Mouse (Mus musculus) heart, embryonic 10.5 days (tissue): ENCODE data around the gene Gm12253. TPM values are rescaled to one million over a fixed set of nuclear protein-coding genes. Genes with fewer than 3 reads are reported as not detected.

Experiments
- DNase-seq: peaks from one replicate; pipeline ENCODE4 v3.0.0-alpha.2; 2017; ENCODE audit warnings: low spot score
- H3K27ac ChIP-seq: fragments of 300-500 bp; sonication (generic); 2 replicates; pipeline ENCODE4 v1.5.1; 2016; ENCODE audit warnings: mild to moderate bottlenecking
- H3K27me3 ChIP-seq: fragments of 300-500 bp; sonication (generic); 2 replicates; pipeline ENCODE4 v1.6.1; 2016; ENCODE audit warnings: mild to moderate bottlenecking; ENCODE audit not compliant: poor library complexity, insufficient read depth, severe bottlenecking
- H3K36me3 ChIP-seq: fragments of 300-500 bp; sonication (generic); 2 replicates; pipeline ENCODE4 v1.6.1; 2016; ENCODE audit warnings: mild to moderate bottlenecking, moderate library complexity
- H3K4me1 ChIP-seq: fragments of 300-500 bp; sonication (generic); 2 replicates; pipeline ENCODE4 v1.6.1; 2016; ENCODE audit warnings: mild to moderate bottlenecking
- H3K4me3 ChIP-seq: fragments of 300-500 bp; sonication (generic); 2 replicates; pipeline ENCODE4 v1.5.1; 2016; ENCODE audit warnings: mild to moderate bottlenecking, moderate library complexity
- H3K9me3 ChIP-seq: fragments of 300-500 bp; sonication (generic); 2 replicates; pipeline ENCODE4 v1.6.1; 2016; ENCODE audit warnings: mild to moderate bottlenecking, moderate library complexity
- WGBS: fragments of 180-500 bp; shearing (Covaris S2); methylation state at CpG from one replicate; pipeline ENCODE4 v1.1.7; 2016; 5-methylcytosine and 5-hydroxymethylcytosine counted together
- polyA plus RNA-seq: library from polyadenylated mRNA; unstranded; fragments of >200 nt; fragmentation: Nextera tagmentation; extraction: Ambion mirVana; gene quantifications from 2 replicates; pipeline ENCODE4 v1.2.1, GENCODE M21; 2016

The Gm12253 gene
- not detected in 2 replicates for polyA plus RNA-seq

DNA sequence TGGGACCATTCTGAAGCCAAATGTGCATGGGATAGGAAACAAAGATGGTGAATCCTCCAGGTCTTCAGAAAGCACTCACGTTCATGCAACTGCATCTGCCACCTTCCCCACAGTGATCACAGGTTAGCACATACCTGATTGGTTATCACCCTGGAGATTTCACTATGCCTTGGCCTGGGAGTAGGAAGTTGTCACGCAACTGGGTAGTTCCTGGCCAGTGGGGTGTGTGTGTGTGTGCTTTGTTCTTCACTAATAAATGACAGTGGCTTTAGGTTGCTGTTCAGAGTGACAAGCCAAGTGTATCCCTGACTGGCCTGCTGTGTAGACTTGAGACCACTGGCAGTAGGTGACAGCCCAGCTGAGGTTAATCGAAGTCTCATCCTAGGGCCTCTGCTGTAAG, at the start of gene Gm12253:
TSS of gene Gm12253 (plus strand) at position 301 of the 400 bp plus-strand sequence.
- WGBS, result 86% methylated on average over 3 of the region's 3 CpGs
- no peak for DNase-seq
- Histone ChIP-seq H3K9me3 (no peaks in the 10 kb centered on the region), H3K27ac (no peak within 1 kb of the TSS), H3K27me3 (no peaks in the 10 kb centered on the region), H3K4me1 (no peaks in the 10 kb centered on the region), H3K36me3 (no peaks in the 10 kb centered on the region), H3K4me3 (no peak within 1 kb of the TSS)

DNA sequence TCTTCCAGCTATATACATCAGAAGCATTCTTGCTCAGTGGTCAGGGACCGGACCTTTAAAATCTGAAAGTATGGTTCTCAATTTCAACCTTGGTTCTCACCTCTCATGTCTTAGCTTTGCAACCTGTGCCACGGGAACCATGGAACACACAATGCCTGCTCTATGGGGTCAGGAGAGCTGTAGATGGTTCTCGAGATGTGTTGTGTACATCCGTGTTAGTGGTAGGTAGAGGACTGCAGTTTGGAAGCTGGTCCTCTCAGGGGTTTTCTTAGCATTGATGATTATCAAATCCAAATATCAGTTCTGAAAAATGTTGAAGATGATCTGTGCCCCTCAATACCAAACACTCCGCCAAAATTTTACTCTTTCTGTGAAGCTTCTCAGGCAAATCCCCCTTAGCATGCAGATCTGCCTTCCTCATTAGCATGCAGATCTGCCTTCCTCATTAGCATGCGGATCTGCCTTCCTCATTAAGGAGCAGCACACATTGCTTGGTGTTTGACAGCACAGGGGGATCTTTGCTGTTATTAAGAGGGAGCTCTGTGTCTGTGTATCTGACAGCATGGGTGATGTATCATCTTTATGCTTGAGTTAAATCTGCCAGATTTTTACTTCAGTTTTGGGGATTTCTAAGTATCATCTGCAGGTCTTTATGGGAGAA, 32.2 kb upstream of the Gm12253 start:
- no peaks in the 10 kb centered on the region for H3K36me3 ChIP-seq
- no peaks in the 10 kb centered on the region for H3K9me3 ChIP-seq
- no peaks in the 10 kb centered on the region for H3K4me1 ChIP-seq
- H3K27me3 ChIP-seq, result no peaks in the 10 kb centered on the region
- H3K4me3 ChIP-seq, result no peak overlapping the region
- H3K27ac ChIP-seq, result no peak overlapping the region
- WGBS, result 54% methylated on average over 6 of the region's 6 CpGs
- no peak for DNase-seq

DNA sequence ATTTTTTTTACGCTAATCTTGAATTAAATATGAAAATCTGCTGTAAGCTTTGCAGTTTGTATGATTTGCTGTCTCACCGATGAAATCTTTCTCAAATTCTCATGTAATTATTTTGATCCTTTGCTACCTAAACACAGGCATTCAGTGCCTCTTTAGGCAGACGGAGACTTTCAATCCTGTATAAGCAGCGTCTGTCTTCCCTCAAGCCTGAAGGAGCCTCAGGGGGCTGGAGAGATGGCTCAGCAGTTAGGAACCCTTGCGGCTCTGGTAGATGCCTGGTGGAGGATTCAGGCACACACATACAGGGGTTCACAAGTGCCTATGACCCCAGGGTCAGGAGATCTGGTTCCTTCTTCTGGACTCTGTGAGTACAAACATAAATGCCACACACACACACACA, 31.7 kb upstream of the Gm12253 start:
- Histone ChIP-seq H3K36me3 (no peaks in the 10 kb centered on the region), H3K27me3 (no peaks in the 10 kb centered on the region), H3K9me3 (no peaks in the 10 kb centered on the region), H3K4me3 (no peak overlapping the region), H3K4me1 (no peaks in the 10 kb centered on the region), H3K27ac (no peak overlapping the region)
- no peak for DNase-seq
- WGBS, result 66% methylated on average over 5 of the region's 5 CpGs

DNA sequence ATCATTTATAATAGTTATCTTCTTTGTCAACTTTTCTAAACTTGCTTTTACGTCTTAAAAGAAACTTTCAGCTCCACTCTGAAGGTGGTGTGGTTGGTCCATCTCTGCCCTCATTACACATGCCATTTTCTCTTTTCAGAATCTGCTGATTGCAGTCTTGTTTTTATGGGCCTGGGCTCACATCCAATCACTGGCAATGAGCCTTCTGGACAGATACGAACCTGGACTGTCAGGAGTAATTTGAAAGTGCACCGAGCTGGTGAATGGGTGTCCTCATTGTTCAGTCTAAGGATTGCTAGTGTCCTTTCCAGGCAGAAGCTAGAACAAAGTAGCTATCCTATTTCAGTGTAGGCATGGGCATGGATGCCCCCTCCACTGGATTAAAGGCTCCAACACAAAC, 24.3 kb upstream of the Gm12253 start:
- H3K4me3 ChIP-seq, result no peak overlapping the region
- no peak overlapping the region for H3K27ac ChIP-seq
- H3K4me1 ChIP-seq, result no peaks in the 10 kb centered on the region
- DNase-seq, result no peak
- H3K27me3 ChIP-seq, result no peaks in the 10 kb centered on the region
- H3K36me3 ChIP-seq, result no peaks in the 10 kb centered on the region
- H3K9me3 ChIP-seq, result no peaks in the 10 kb centered on the region
- WGBS, result 77% methylated on average over 3 of the region's 3 CpGs

DNA sequence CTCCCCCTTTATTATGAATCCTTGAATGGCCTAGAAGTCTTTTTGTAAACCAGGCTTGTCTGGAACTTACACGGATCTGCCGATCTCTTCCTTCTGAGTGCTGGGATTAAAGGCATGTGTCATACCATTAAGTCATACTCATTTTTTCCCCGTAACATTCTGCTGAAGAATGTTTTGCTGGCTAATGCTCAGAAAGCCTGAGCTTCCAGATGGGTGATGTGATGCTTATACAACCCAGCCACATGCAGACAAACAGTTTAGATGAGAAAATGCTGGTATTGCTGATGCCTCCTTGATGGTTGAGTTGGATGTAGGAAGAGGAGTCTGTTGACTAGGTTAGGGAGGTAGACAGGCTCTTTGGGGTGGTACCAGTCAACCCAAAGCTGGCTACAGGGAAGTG, 14.0 kb upstream of the Gm12253 start:
- Histone ChIP-seq H3K9me3 (no peaks in the 10 kb centered on the region), H3K27me3 (no peaks in the 10 kb centered on the region), H3K4me1 (peaks cover 10% of the 10 kb centered on the region), H3K36me3 (no peaks in the 10 kb centered on the region), H3K27ac (no peak overlapping the region), H3K4me3 (no peak overlapping the region)
- DNase-seq, result no peak
- WGBS, result 70% methylated on average over 3 of the region's 3 CpGs

DNA sequence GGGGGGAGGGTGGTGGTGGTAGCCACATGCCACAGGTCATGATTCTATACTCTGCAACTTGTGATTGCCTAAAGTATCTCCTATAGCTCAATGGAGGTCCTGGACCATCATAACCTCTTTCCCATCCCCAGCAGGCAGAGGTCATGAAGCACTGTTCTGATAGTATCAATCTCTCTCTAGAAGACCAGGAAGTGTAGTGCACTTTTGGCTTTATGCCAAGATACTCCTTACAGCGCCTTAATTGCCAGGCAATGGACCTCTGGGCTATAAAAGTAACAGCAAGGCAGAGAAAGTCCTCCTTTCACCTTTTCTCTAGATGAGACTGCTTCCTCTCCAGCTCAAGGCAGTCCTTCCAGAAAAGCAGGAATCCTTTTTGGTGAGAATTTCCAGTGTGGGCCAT, 11.5 kb upstream of the Gm12253 start, which contains the start of gene 1810065E05Rik:
TSS of gene 1810065E05Rik (plus strand) at position 297 of the 400 bp plus-strand sequence.
- 76% methylated on average over 1 of the region's 1 CpGs for WGBS
- Histone ChIP-seq H3K27me3 (no peaks in the 10 kb centered on the region), H3K9me3 (no peaks in the 10 kb centered on the region), H3K27ac (no peak within 1 kb of the TSS), H3K4me1 (peaks cover 10% of the 10 kb centered on the region), H3K4me3 (no peak within 1 kb of the TSS), H3K36me3 (no peaks in the 10 kb centered on the region)
- DNase-seq, result no peak

DNA sequence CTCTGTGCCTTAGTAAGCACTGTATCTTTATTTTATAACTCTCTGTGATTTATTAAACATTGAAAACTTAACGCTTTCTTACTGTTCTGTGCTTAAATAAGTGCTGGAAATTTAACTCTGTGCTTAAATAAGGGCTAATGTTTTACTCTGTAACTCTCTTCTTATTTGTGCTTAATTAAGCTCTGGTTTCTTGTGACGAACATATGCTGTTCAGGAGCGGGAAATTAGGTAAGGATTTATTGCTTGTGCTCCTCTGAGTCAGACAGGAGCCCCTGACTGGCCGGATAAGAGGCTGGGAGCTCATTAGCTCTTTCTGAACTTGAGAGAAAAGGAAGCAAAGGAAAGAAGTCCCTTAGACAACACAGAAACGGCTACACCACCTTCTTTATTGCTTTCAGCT, 5.5 kb downstream of the Gm12253 start:
- Histone ChIP-seq H3K27me3 (no peaks in the 10 kb centered on the region), H3K9me3 (no peaks in the 10 kb centered on the region), H3K27ac (no peak overlapping the region), H3K4me3 (no peak overlapping the region), H3K4me1 (no peaks in the 10 kb centered on the region), H3K36me3 (no peaks in the 10 kb centered on the region)
- WGBS, result 62% methylated on average over 5 of the region's 5 CpGs
- no peak for DNase-seq

DNA sequence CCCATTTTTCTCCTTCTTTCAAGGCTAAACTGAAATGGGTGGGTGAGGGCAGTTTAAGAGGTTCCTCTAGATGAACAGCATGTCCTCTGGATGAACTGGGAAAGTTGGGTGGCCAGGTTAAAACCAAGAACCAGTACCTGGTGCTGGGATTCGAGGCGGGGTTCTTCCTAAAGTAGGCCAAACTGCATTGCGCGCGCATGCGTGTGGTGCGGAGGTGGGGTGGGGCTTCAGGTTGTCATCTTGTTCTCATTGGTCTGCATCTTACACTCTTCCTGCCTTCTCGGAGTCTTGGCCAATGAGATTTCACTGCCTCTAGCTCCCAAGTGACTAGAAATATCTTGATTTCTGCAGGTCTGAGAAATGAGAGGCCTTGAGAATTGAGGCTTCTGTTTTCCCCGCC, 20.4 kb downstream of the Gm12253 start, which contains the start of gene Lypd9:
TSS of gene Lypd9 (minus strand) at position 165 of the 400 bp plus-strand sequence.
- H3K9me3 ChIP-seq, result 0 out of 2 replicates have a peak, but pooled peaks cover 3% of the 10 kb centered on the region
- no peak for DNase-seq
- H3K4me3 ChIP-seq, result no peak within 1 kb of the TSS
- H3K27me3 ChIP-seq, result 0 out of 2 replicates have a peak, but pooled peaks cover 3% of the 10 kb centered on the region
- no peak within 1 kb of the TSS for H3K27ac ChIP-seq
- H3K36me3 ChIP-seq, result no peaks in the 10 kb centered on the region
- WGBS, result 92% methylated on average over 9 of the region's 9 CpGs
- no peaks in the 10 kb centered on the region for H3K4me1 ChIP-seq

DNA sequence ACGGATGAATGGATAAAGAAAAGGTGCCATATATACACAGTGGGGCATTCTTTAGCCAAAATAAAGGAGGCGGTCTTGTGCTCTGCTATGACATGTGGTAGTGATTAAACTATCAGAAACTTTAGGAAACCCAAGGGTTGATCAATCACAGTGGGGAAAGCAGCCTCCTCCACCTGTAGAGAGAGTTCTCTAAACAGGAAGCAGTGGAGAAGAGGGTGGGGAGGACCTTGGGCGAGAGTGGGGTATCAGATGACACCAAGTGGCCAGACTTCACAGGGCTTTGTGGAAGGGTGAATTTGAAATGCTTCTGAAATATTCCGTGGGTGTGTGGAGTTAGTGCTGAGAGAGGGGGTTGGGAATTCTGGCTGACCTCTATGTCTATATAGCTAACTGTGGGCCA, 21.2 kb downstream of the Gm12253 start:
- 0 out of 2 replicates have a peak, but pooled peaks cover 3% of the 10 kb centered on the region for H3K27me3 ChIP-seq
- H3K4me1 ChIP-seq, result no peaks in the 10 kb centered on the region
- no peak overlapping the region for H3K27ac ChIP-seq
- 60% methylated on average over 4 of the region's 4 CpGs for WGBS
- H3K4me3 ChIP-seq, result no peak overlapping the region
- no peak for DNase-seq
- no peaks in the 10 kb centered on the region for H3K9me3 ChIP-seq
- H3K36me3 ChIP-seq, result no peaks in the 10 kb centered on the region

DNA sequence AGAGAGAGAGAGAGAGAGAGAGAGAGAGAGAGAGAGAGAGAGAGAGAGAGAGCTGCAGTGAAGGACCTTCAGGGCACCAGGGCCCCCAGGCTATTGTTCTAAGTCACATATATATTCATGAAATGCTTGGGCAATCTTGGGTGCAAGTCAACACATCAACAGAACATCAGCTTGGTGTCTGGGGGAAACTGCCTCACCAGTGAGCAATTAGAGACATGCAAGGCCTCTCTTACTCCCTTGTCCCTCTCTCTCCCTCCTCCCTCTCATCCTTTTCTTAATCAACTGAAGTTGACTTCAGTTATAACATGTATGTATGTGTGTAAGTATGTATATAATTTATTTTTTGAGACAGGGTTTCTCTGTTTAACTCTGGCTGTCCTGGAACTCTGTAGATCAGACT, 29.8 kb downstream of the Gm12253 start, which contains the start of gene Olfr30:
TSS of gene Olfr30 (minus strand) at position 101 of the 400 bp plus-strand sequence.
- DNase-seq, result no peak
- H3K4me3 ChIP-seq, result no peak within 1 kb of the TSS
- H3K9me3 ChIP-seq, result no peaks in the 10 kb centered on the region
- H3K27me3 ChIP-seq, result no peaks in the 10 kb centered on the region
- H3K27ac ChIP-seq, result no peak within 1 kb of the TSS
- no peaks in the 10 kb centered on the region for H3K36me3 ChIP-seq
- H3K4me1 ChIP-seq, result no peaks in the 10 kb centered on the region

Other genes with a start within 250 kb of the Gm12253 start
- 3.1 and 3.4 TPM in 2 replicates for gene Igtp, start 233.0 kb upstream of the Gm12253 start, polyA plus RNA-seq
- gene Irgm2, start 232.9 kb upstream of the Gm12253 start, polyA plus RNA-seq, result 0.90 and 1.1 TPM in 2 replicates
- not detected in 2 replicates for gene 4930438A08Rik, start 157.8 kb upstream of the Gm12253 start, polyA plus RNA-seq
- gene Zfp692, start 125.5 kb upstream of the Gm12253 start, polyA plus RNA-seq, result 18.5 and 19.2 TPM in 2 replicates
- gene Zfp672, start 102.2 kb upstream of the Gm12253 start, polyA plus RNA-seq, result 30.4 and 31.6 TPM in 2 replicates
- 30.0 and 30.8 TPM in 2 replicates for gene Sh3bp5l, start 101.8 kb upstream of the Gm12253 start, polyA plus RNA-seq
- gene Lypd8, start 53.5 kb upstream of the Gm12253 start, polyA plus RNA-seq, result not detected in 2 replicates
- gene 1810065E05Rik, start 11.4 kb upstream of the Gm12253 start, polyA plus RNA-seq, result not detected in 2 replicates
- gene Lypd9, start 20.4 kb downstream of the Gm12253 start, polyA plus RNA-seq, result not detected in 2 replicates
- not detected in 2 replicates for gene Olfr30, start 29.7 kb downstream of the Gm12253 start, polyA plus RNA-seq
- not detected in 2 replicates for gene Olfr332, start 60.0 kb downstream of the Gm12253 start, polyA plus RNA-seq
- gene Olfr331, start 70.0 kb downstream of the Gm12253 start, polyA plus RNA-seq, result not detected in 2 replicates
- gene Olfr330, start 102.3 kb downstream of the Gm12253 start, polyA plus RNA-seq, result not detected in 2 replicates
- not detected in 2 replicates for gene Olfr329-ps, start 113.9 kb downstream of the Gm12253 start, polyA plus RNA-seq
- 0.08 TPM in 1 of 2 replicates, not detected in the other for gene Olfr328, start 123.1 kb downstream of the Gm12253 start, polyA plus RNA-seq
- gene Olfr224, start 138.0 kb downstream of the Gm12253 start, polyA plus RNA-seq, result not detected in 2 replicates
- gene Olfr325, start 145.2 kb downstream of the Gm12253 start, polyA plus RNA-seq, result not detected in 2 replicates
- gene Olfr324, start 162.6 kb downstream of the Gm12253 start, polyA plus RNA-seq, result not detected in 2 replicates
- not detected in 2 replicates for gene 2210407C18Rik, start 183.5 kb downstream of the Gm12253 start, polyA plus RNA-seq
- gene Olfr323, start 197.9 kb downstream of the Gm12253 start, polyA plus RNA-seq, result not detected in 2 replicates
- 1.1 and 1.2 TPM in 2 replicates for gene Trim58, start 207.9 kb downstream of the Gm12253 start, polyA plus RNA-seq
- gene Olfr322, start 226.2 kb downstream of the Gm12253 start, polyA plus RNA-seq, result not detected in 2 replicates
- not detected in 2 replicates for gene Olfr320, start 248.5 kb downstream of the Gm12253 start, polyA plus RNA-seq